Mouse (Mus musculus) liver, adult 2 months (tissue): ENCODE data around the gene Zfp108. TPM values are rescaled to one million over a fixed set of nuclear protein-coding genes. Genes with fewer than 3 reads are reported as not detected.
"Not testable (repeated sequence)": the region's sequence is repeated elsewhere in the genome, so short reads cannot be mapped to it uniquely, and the experiment has no call there.

Source experiments
- DNase-seq: peaks from one replicate; pipeline ENCODE4 v3.0.0-alpha.2; 2011; ENCODE audit warnings: low read depth, low spot score; ENCODE audit errors: extremely low read depth
- H3K27ac ChIP-seq: fragments of 200-500 bp; replicated peaks from 2 replicates; pipeline ENCODE4 v1.5.1; 2012; ENCODE audit warnings: low read depth, mild to moderate bottlenecking, control low read depth, inconsistent platforms, low read length; ENCODE audit not compliant: insufficient read depth
- H3K27me3 ChIP-seq: fragments of 200-500 bp; 2 replicates; pipeline ENCODE4 v1.6.1; 2012; ENCODE audit warnings: mild to moderate bottlenecking, moderate library complexity, low read length, inconsistent platforms; ENCODE audit not compliant: control insufficient read depth, insufficient read depth
- H3K36me3 ChIP-seq: fragments of 200-500 bp; 2 replicates; pipeline ENCODE4 v1.6.1; 2012; ENCODE audit warnings: low read length, inconsistent platforms; ENCODE audit not compliant: control insufficient read depth, insufficient read depth
- H3K4me1 ChIP-seq: fragments of 200-500 bp; 2 replicates; pipeline ENCODE4 v1.6.1; 2011; ENCODE audit warnings: low read length; ENCODE audit not compliant: control insufficient read depth, insufficient read depth
- H3K4me3 ChIP-seq: fragments of 200-500 bp; 2 replicates; pipeline ENCODE4 v1.5.1; 2011; ENCODE audit warnings: low read depth, mild to moderate bottlenecking, control low read depth, low read length, moderate library complexity; ENCODE audit not compliant: insufficient read depth
- H3K79me2 ChIP-seq: fragments of 200-500 bp; 2 replicates; pipeline ENCODE4 v1.6.1; 2012; ENCODE audit warnings: inconsistent platforms, mild to moderate bottlenecking, low read length, moderate library complexity; ENCODE audit not compliant: control insufficient read depth, insufficient read depth
- H3K9ac ChIP-seq: fragments of 200-500 bp; 2 replicates; pipeline ENCODE4 v1.6.1; 2012; ENCODE audit warnings: low read depth, mild to moderate bottlenecking, control low read depth, inconsistent platforms, low read length
- CTCF ChIP-seq: fragments of 200-500 bp; IDR thresholded peaks from 2 replicates; pipeline ENCODE4 v1.5.1; 2011; ENCODE audit warnings: low read depth, low read length, control low read depth
- POLR2A ChIP-seq: fragments of 200-500 bp; IDR thresholded peaks from 2 replicates; pipeline ENCODE4 v1.6.1; 2011; ENCODE audit warnings: low read length, control low read depth; ENCODE audit not compliant: insufficient read depth; ENCODE audit errors: extremely low read depth
- WGBS: fragments of 180-500 bp; shearing (Covaris S2); methylation state at CpG from one replicate; pipeline ENCODE4 v1.1.7; 2018; 5-methylcytosine and 5-hydroxymethylcytosine counted together
- polyA plus RNA-seq: library from polyadenylated mRNA; depleted of rRNA; stranded (reverse); fragments of >200 nt; gene quantifications from 2 replicates; pipeline ENCODE4 v1.2.3, GENCODE M21; 2012
- total RNA-seq: library from RNA; depleted of rRNA; stranded (reverse); fragments of >200 nt; gene quantifications from 2 replicates; pipeline ENCODE4 v1.2.3, GENCODE M21; 2014

The Zfp108 gene
- total and polyA plus RNA-seq, 2 experiments: 0.38 to 2.7 TPM

GRCm38 (mm10) chr7:24268176-24269155 is 13.9 kb downstream of the Zfp108 start:
- Histone ChIP-seq H3K4me3 (no peak overlapping the region), H3K36me3 (peaks cover under 1% of the 10 kb centered on the region), H3K79me2 (no peaks in the 10 kb centered on the region), H3K27me3 (no peaks in the 10 kb centered on the region), H3K27ac (no peak overlapping the region), H3K4me1 (no peaks in the 10 kb centered on the region), H3K9ac (no peak overlapping the region)
- DNase-seq: no peak
- no peak for TF ChIP-seq CTCF
- no peak for TF ChIP-seq POLR2A
- WGBS: 81% methylated on average over 24 of the region's 24 CpGs

DNA sequence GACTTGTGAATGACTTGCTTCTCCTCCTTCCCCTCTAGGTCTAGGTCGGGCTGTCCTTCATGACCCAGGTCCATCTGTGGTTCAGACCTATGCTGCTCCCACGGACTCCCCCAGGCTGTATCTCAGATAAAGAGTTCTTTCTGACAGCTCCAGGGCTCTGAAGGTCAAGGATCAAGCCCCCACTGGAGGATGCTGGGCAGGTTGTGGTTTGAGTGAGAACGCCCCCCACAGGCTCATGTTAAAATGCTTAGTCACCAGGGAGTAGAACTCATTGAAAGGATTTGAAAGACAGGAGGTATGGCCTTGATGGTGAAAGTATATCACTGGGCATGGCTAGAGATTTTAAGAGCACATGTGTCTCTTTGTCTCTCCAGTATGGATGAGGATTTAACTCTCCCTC is 14.7 kb downstream of the Zfp108 start:
- no peaks in the 10 kb centered on the region for H3K4me1 ChIP-seq
- WGBS: 78% methylated on average over 3 of the region's 3 CpGs

GRCm38 (mm10) chr7:24269667-24270287 is 15.2 kb downstream of the Zfp108 start:
- H3K27me3 ChIP-seq: no peaks in the 10 kb centered on the region
- H3K36me3 ChIP-seq: peaks cover 11% of the 10 kb centered on the region
- no peaks in the 10 kb centered on the region for H3K4me1 ChIP-seq
- 35% methylated on average over 7 of the region's 7 CpGs for WGBS
- no peak for DNase-seq
- H3K79me2 ChIP-seq: no peaks in the 10 kb centered on the region
- TF ChIP-seq POLR2A: no peak
- no peak for TF ChIP-seq CTCF
- peak overlapping the region; percentile 31; the same call in 1 of the 2 replicates for H3K9ac ChIP-seq
- no peak overlapping the region for H3K27ac ChIP-seq
- peak overlapping the region; percentile 69 for H3K4me3 ChIP-seq

More for the DNA sequence above, 14.7 kb downstream of the Zfp108 start:
- Histone ChIP-seq H3K36me3 (peaks cover 6% of the 10 kb centered on the region), H3K4me3 (no peak overlapping the region), H3K79me2 (no peaks in the 10 kb centered on the region), H3K27ac (no peak overlapping the region), H3K9ac (no peak overlapping the region), H3K27me3 (no peaks in the 10 kb centered on the region)
- TF ChIP-seq CTCF (no peak), POLR2A (no peak)
- no peak for DNase-seq

- Histone ChIP-seq H3K79me2 (no peaks in the 10 kb centered on the region), H3K4me3 (peak within 1 kb of the TSS; percentile 69), H3K4me1 (no peaks in the 10 kb centered on the region), H3K27ac (no peak within 1 kb of the TSS), H3K36me3 (peaks cover 15% of the 10 kb centered on the region), H3K27me3 (no peaks in the 10 kb centered on the region), H3K9ac (peak within 1 kb of the TSS; percentile 62)
- WGBS: 2% methylated on average over 12 of the region's 12 CpGs
- TF ChIP-seq CTCF: no peak
- 0 out of 2 replicates have a peak, but pooled peaks have one; percentile 35 for TF ChIP-seq POLR2A
- DNase-seq: peak; percentile 91
Measured at GRCm38 (mm10) chr7:24270288-24270672, 15.7 kb downstream of the Zfp108 start, which contains the start of gene Zfp93. Zfp93 (plus strand) TSS chr7:24270420.

DNA sequence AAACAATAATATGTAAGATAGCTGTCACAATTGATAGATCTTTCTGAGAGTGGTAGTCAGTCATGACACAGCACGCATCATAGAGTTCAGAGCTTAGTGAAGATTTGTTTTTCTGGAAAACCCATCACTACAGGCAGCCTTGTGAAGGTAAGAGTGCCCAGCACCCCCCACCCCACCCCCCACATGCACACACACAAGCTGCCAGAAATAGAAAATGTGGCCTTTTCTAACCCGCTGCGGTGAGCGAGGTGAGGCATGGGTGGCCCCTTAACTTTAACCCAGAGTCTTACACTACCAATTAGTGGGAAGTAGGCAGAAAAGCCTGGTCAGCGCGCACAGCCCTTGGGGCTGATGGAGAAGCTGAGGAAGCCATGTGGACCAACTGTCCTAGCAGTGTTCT is 16.6 kb downstream of the Zfp108 start:
- Histone ChIP-seq H3K36me3 (peaks cover 15% of the 10 kb centered on the region), H3K27ac (no peak overlapping the region), H3K27me3 (no peaks in the 10 kb centered on the region), H3K9ac (no peak overlapping the region), H3K79me2 (no peaks in the 10 kb centered on the region), H3K4me1 (no peaks in the 10 kb centered on the region), H3K4me3 (no peak overlapping the region)
- DNase-seq: no peak
- no peak for TF ChIP-seq POLR2A
- TF ChIP-seq CTCF: no peak
- WGBS: 95% methylated on average over 6 of the region's 6 CpGs

GRCm38 (mm10) chr7:24274456-24274855 is 19.9 kb downstream of the Zfp108 start:
- peak; percentile 17 for DNase-seq
- no peak overlapping the region for H3K9ac ChIP-seq

GRCm38 (mm10) chr7:24278771-24279170 is 24.2 kb downstream of the Zfp108 start:
- not testable (repeated sequence) for H3K4me3 ChIP-seq, H3K27me3 ChIP-seq, H3K79me2 ChIP-seq, H3K9ac ChIP-seq, H3K27ac ChIP-seq, H3K4me1 ChIP-seq, DNase-seq
- WGBS: 91% methylated on average over 3 of the region's 3 CpGs
- H3K36me3 ChIP-seq: peaks cover 11% of the 10 kb centered on the region

More at GRCm38 (mm10) chr7:24274456-24274855, 19.9 kb downstream of the Zfp108 start:
- Histone ChIP-seq H3K4me3 (no peak overlapping the region), H3K4me1 (no peaks in the 10 kb centered on the region), H3K36me3 (peaks cover 15% of the 10 kb centered on the region), H3K27me3 (no peaks in the 10 kb centered on the region), H3K27ac (no peak overlapping the region), H3K79me2 (no peaks in the 10 kb centered on the region)
- WGBS: 89% methylated on average over 4 of the region's 4 CpGs
- TF ChIP-seq POLR2A (no peak), CTCF (no peak)
